Mouse (Mus musculus) CH12.LX (cell line): ENCODE measurements at regions not wholly inside any gene's neighbourhood (a gene's known extent, or its start where the extent isn't known, plus 50 kb on each side); places are given as distances from the start of the nearest gene placed in this dataset.

Experiments
- BHLHE40 ChIP-seq: IDR thresholded peaks from 2 replicates; pipeline ENCODE4 v1.6.1; 2011; ENCODE audit warnings: mild to moderate bottlenecking, low read depth, low read length, improper control_type of control experiment
- CTCF ChIP-seq, 2 experiments: IDR thresholded peaks in 1 of 2; conservative IDR thresholded peaks in 1 of 2; 2 replicates each; pipeline ENCODE4 v1.5.1; 2011 to 2012; ENCODE audit warnings: low read depth in 2 of 2, low read length in 2 of 2, improper control_type of control experiment in 1 of 2, inconsistent platforms in 1 of 2, mild to moderate bottlenecking in 1 of 2, moderate library complexity in 1 of 2
- EP300 ChIP-seq: IDR thresholded peaks from 2 replicates; pipeline ENCODE4 v1.6.1; 2011; ENCODE audit warnings: low read length, improper control_type of control experiment
- MAX ChIP-seq: IDR thresholded peaks from 2 replicates; pipeline ENCODE4 v1.6.1; 2011; ENCODE audit warnings: low read length, improper control_type of control experiment
- MXI1 ChIP-seq: IDR thresholded peaks from 2 replicates; pipeline ENCODE4 v1.6.1; 2011; ENCODE audit warnings: mild to moderate bottlenecking, low read depth, low read length, improper control_type of control experiment
- POLR2A ChIP-seq: IDR thresholded peaks from 2 replicates; pipeline ENCODE4 v1.6.1; 2011; ENCODE audit warnings: low read depth, mild to moderate bottlenecking, improper control_type of control experiment, low read length
- POLR2AphosphoS2 ChIP-seq: IDR thresholded peaks from 2 replicates; pipeline ENCODE4 v1.6.1; 2011; ENCODE audit warnings: low read depth, low read length, improper control_type of control experiment
- RAD21 ChIP-seq: IDR thresholded peaks from 2 replicates; pipeline ENCODE4 v1.6.1; 2011; ENCODE audit warnings: low read depth, mild to moderate bottlenecking, low read length, improper control_type of control experiment, moderate library complexity
- UBTF ChIP-seq: IDR thresholded peaks from 2 replicates; pipeline ENCODE4 v1.6.1; 2012; ENCODE audit warnings: low read depth, mild to moderate bottlenecking, inconsistent platforms, low read length, improper control_type of control experiment, moderate library complexity
- USF2 ChIP-seq: conservative IDR thresholded peaks from 2 replicates; pipeline ENCODE4 v1.6.1; 2011; ENCODE audit warnings: low read depth, low read length, improper control_type of control experiment
- ZC3H11A ChIP-seq: IDR thresholded peaks from 2 replicates; pipeline ENCODE4 v1.6.1; 2012; ENCODE audit warnings: low read depth, mild to moderate bottlenecking, inconsistent platforms, low read length, improper control_type of control experiment

DNA sequence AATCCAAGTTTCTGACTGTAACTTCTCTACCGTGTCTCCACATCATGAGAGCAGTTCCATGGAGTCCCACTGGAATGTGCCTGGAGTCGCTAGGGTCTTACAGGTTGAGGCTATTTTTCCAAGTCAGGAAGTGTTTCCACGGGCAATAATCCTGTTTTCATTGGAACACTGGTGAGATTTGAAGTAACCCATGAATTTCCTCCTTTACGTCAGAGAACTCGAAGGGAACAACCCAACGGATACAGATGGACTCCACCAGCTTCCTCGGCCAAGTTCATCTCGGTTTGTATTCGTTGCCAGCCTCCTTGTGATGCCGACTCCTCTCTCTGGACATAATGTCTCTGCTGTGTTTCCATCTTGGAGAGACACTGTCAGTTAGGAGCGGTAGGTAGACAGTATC, 237.4 kb upstream of the Ankrd55 start:
- TF ChIP-seq MAX: no peak
- TF ChIP-seq POLR2A: no peak
- no peak for TF ChIP-seq UBTF
- TF ChIP-seq POLR2AphosphoS2: no peak
- no peak for TF ChIP-seq CTCF (conservative IDR thresholded peaks at IDR 0.05 in 1 of 2, IDR thresholded peaks at IDR 0.05 in 1 of 2; ENCODE audit: low read depth in 2 of 2, low read length in 2 of 2)
- no peak for TF ChIP-seq USF2
- no peak for TF ChIP-seq MXI1
- no peak for TF ChIP-seq ZC3H11A
- TF ChIP-seq EP300: no peak
- no peak for TF ChIP-seq BHLHE40
- no peak for TF ChIP-seq RAD21
